Mouse (Mus musculus) urinary bladder, adult 2 months (tissue): ENCODE measurements around the gene Olfr380. TPM values are rescaled to one million over a fixed set of nuclear protein-coding genes. Genes with fewer than 3 reads are reported as not detected.

Experiments
- DNase-seq: peaks from one replicate; pipeline ENCODE4 v3.0.0; 2022; ENCODE audit warnings: low spot score
- polyA plus RNA-seq: library from polyadenylated mRNA; depleted of rRNA; stranded (reverse); fragments of >200 nt; gene quantifications from 2 replicates; pipeline ENCODE4 v1.2.3, GENCODE M21; 2012; rRNA removed

Olfr380 gene
- polyA plus RNA-seq = not detected in 2 replicates

- DNase-seq = no peak
Observed at GRCm38 (mm10) chr11:73457408-73457807, at the start of gene Olfr380. TSS of gene Olfr380 (minus strand) at chr11:73457508.

GRCm38 (mm10) chr11:73491503-73491902 is 34.2 kb upstream of the Olfr380 start, which contains the start of gene Olfr381:
TSS of gene Olfr381 (minus strand) at chr11:73491603.
- DNase-seq = no peak

- no peak for DNase-seq
Observed at GRCm38 (mm10) chr11:73428377-73428776, 28.9 kb downstream of the Olfr380 start, which contains the start of gene Olfr378. TSS of gene Olfr378 (minus strand) at chr11:73428477.

Other genes with a start within 250 kb of the Olfr380 start
- gene Trpv1, start 223.2 kb downstream of the Olfr380 start, polyA plus RNA-seq = 0.37 and 0.38 TPM in 2 replicates
- gene Trpv3, start 190.1 kb downstream of the Olfr380 start, polyA plus RNA-seq = 0.32 and 0.34 TPM in 2 replicates
- 23.8 and 25.8 TPM in 2 replicates for gene Aspa, start 127.9 kb downstream of the Olfr380 start, polyA plus RNA-seq
- not detected in 2 replicates for gene Gm49340, start 127.8 kb downstream of the Olfr380 start, polyA plus RNA-seq
- 0.21 and 0.44 TPM in 2 replicates for gene Spata22, start 127.8 kb downstream of the Olfr380 start, polyA plus RNA-seq
- 0.04 and 0.10 TPM in 2 replicates for gene Olfr20, start 106.7 kb downstream of the Olfr380 start, polyA plus RNA-seq
- not detected in 2 replicates for gene Olfr376, start 86.3 kb downstream of the Olfr380 start, polyA plus RNA-seq
- gene Olfr1, start 57.9 kb downstream of the Olfr380 start, polyA plus RNA-seq = not detected in 2 replicates
- not detected in 2 replicates for gene Olfr378, start 29.0 kb downstream of the Olfr380 start, polyA plus RNA-seq
- not detected in 2 replicates for gene Olfr381, start 34.1 kb upstream of the Olfr380 start, polyA plus RNA-seq
- gene Olfr382, start 59.7 kb upstream of the Olfr380 start, polyA plus RNA-seq = not detected in 2 replicates
- not detected in 2 replicates for gene Olfr385, start 135.5 kb upstream of the Olfr380 start, polyA plus RNA-seq
- not detected in 2 replicates for gene Olfr384, start 141.1 kb upstream of the Olfr380 start, polyA plus RNA-seq
- not detected in 2 replicates for gene Zfp735, start 231.3 kb upstream of the Olfr380 start, polyA plus RNA-seq